Mouse (Mus musculus) splenic B cell, adult 2 months (primary cell): ENCODE measurements around the gene Adam12.

Source experiments
- DNase-seq: peaks from one replicate; pipeline ENCODE4 v3.0.0-alpha.2; 2011; ENCODE audit warnings: low read depth, low spot score
- H3K27me3 ChIP-seq: 2 replicates; pipeline ENCODE4 v1.6.1; 2012; ENCODE audit warnings: mild to moderate bottlenecking, low read length, moderate library complexity, mixed read lengths; ENCODE audit not compliant: control insufficient read depth, poor library complexity, insufficient read depth, severe bottlenecking
- H3K36me3 ChIP-seq: 2 replicates; pipeline ENCODE4 v1.6.1; 2012; ENCODE audit warnings: mild to moderate bottlenecking, low read length, moderate library complexity, mixed read lengths; ENCODE audit not compliant: control insufficient read depth, poor library complexity, insufficient read depth, severe bottlenecking

The Adam12 gene

DNA sequence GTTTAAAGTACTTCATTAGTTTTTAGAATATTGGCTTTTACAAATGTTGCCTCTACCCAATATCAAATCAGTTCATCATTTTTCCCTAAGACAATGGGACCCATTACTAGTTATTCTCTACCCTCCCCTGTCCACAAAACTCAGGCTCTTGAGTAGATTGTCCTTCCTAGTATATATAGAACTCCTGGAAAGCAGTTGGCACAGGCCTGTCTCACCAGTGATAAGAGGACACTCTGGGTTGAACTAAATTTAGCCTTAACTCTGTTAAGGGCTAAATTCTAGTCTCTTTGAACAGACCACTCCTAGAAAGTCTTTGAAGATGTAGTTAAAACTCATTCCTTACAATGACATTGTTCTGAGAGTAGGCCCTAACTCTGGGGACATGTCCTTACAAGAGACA, 241.0 kb downstream of the Adam12 start:
- no peak for DNase-seq
- H3K27me3 ChIP-seq, result no peaks in the 10 kb centered on the region
- no peaks in the 10 kb centered on the region for H3K36me3 ChIP-seq

DNA sequence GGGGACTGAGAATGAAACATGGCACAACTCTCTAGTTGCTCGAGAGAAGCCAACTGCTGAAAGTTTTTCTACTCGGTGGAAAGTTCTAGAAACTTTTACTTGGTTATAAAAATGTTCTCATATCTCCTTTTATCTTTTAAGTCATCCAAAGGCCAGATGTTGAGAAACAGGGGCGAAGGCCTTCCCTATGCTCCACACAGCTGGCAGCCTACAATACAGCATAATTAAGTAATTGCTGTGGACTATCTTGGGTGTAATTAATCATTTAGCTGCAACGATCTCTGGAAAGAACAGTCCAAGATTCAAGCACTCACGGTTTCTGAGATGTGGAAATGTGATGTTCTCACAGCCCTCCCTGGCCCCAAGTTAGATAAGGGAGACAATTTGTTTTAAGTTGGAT, 243.6 kb downstream of the Adam12 start:
- Histone ChIP-seq H3K36me3 (no peaks in the 10 kb centered on the region), H3K27me3 (no peaks in the 10 kb centered on the region)
- no peak for DNase-seq

DNA sequence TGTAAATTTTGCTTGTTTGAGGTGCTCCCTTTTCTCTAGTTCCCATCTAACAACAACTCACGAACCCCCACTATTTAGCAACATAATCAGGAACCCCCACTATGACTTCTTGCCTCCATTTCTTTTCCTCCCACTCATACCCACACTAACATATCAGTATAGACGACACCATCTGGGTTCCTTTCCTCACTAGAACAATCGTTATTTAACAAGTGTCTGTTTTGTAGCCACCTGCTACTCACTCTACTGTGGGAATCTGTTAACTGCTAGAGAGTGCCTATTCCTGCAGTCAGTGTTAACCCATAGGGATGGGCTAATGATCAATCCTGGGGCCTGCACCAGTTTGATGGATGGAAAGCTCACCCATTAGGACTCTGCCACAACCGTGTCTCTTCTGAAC, 245.7 kb downstream of the Adam12 start:
- H3K27me3 ChIP-seq, result no peaks in the 10 kb centered on the region
- DNase-seq, result no peak
- no peaks in the 10 kb centered on the region for H3K36me3 ChIP-seq

DNA sequence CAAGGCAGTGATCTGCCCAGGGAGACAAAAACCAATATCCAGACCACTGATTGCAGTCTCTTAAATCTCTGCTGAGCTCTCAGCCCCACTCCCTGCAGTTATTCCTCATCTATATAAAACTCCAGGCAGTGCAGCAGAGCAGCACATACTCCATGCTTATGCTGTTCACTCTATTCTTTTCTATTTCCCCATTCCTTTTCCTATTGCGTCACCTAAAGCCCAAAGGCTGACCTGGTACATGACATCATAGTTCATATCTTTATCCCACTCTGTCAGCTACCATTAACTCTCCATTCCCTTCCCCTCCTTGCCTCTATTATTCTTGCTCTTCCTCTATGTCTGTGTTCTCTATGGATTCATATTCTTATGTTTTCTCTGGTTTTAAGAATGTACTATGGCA, 246.3 kb downstream of the Adam12 start:
- Histone ChIP-seq H3K27me3 (no peaks in the 10 kb centered on the region), H3K36me3 (no peaks in the 10 kb centered on the region)
- DNase-seq, result no peak

DNA sequence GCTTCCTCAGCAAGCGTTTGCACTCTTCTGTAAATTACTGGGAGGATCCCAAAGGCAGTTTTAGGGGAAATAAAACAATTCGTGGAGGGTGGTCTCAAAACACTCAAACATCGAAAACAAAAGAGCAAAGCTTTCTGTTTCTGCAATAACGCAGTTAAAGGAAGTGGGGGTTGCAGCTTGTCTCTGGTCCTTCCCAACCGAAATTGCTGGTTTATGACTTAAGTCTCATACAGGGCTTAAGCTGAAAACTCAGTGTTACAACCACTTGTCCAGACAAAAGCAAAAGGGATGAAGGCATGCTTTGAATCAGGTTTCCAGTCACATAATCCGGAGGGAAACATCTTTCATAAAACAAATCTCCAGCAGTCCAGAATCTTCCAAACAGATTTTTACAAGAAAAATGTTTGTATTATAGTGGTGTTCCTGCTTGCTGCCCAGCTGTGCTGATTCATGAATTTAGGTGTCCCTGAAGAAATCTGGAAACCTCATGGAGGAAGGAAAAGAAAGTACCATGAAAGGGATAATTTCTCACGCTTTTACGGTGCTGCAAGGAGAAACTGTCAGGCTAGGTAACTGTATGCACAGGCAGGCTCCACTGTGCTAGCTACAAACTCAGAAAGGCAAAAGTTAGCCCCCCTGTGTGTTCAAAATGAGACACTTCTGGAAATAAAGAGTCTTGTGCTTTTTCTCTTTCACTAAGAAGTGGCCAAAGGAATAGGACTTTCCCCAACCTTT, 255.4 kb downstream of the Adam12 start:
- no peaks in the 10 kb centered on the region for H3K27me3 ChIP-seq
- DNase-seq, result no peak
- H3K36me3 ChIP-seq, result no peaks in the 10 kb centered on the region

DNA sequence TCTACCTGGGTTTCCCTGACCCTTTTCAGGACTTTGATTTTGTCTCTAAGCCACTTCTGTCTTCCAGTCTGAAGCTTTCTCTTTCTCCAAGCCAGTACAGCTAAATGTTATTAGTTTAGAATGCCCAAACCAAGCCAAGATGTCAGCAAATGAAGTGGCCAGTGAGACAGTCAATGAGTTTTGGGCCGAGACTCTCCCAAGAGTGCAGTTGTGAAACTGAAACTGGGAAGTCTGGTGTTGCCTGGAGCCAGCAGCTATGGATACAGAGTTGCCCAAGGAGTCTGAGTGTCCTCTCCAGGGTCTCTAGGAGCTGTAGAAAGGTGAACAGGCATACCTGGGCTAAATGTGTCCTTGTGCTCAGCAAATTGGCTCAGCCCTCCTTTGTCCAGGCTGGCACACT, 260.9 kb downstream of the Adam12 start:
- H3K27me3 ChIP-seq, result no peaks in the 10 kb centered on the region
- no peak for DNase-seq
- H3K36me3 ChIP-seq, result no peaks in the 10 kb centered on the region

DNA sequence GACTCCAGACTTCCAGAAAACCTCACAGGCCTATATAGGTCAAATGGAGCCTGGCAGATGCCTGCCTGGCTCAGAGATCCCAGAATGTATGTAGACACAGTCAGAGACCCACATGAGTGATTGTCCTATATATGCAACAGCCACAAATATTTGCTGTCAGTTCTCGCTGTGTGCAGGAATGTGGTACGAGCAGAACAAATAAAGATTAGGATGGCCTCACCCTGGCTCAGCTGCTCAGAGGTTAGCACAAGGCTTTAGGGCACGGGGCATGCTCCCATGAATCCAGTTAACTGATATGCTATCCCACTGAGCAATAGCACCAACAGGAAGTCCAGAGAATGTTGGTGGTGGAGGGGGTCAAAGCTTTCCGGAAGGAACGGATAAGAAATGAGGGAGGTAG, 261.5 kb downstream of the Adam12 start:
- DNase-seq, result no peak
- H3K27me3 ChIP-seq, result no peaks in the 10 kb centered on the region
- H3K36me3 ChIP-seq, result no peaks in the 10 kb centered on the region

DNA sequence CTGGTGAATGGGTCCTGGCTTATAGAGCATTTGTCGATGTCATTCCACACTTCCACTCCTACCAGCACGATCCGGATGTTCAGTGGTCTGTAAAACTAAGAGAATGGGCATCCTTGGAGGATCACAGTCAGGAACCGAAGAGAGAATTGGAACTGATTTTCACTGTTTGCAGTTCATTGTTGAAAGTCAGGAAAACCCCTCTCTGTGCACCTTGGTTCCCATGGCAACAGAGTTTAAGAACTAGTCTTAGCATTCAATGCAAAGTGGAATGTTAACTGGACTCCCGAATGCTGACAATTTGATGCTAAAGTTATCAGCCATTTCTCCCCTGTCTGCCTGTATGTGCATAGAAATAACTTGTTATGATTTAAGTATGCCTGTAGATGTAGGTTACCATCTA, 264.0 kb downstream of the Adam12 start:
- H3K27me3 ChIP-seq, result no peaks in the 10 kb centered on the region
- no peaks in the 10 kb centered on the region for H3K36me3 ChIP-seq
- DNase-seq, result no peak

DNA sequence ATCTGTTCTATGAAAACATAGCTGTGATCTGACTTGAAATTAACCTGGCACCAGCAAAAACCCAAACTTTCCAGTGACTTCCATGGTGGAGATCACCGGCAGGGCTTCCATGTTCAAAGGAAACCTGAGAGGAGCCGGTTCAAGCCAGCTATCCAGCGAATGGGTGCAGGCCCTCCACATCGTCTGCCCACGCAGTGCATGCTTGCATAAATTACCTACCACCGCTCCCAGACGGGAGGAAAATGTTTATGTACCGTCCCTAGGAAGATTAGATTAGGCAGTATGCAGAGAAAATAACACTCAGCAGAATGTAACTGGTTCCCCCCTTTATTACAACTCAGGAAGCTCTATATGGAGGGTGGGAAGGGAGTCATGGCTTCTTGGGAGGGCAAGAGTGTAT, 268.4 kb downstream of the Adam12 start:
- Histone ChIP-seq H3K27me3 (no peaks in the 10 kb centered on the region), H3K36me3 (no peaks in the 10 kb centered on the region)
- no peak for DNase-seq

DNA sequence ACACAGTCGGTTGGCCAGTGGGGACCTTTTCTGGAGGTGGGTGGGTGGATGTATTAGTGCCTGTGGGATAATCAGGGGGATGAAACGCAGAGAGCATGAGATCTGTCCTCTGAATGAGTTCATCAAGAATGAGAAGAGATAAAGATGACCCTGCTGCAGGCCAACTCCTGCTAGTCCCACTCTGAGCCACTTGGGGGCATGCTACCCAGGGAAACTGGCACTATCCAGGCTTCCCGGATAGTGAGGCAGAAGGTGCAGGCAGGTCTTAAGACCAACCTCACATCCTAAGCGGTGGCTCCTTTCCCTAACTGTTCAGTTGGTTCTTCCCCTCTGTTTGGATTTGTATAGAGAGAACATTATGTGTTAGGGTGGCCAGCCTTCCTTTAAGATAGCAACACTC, 272.7 kb downstream of the Adam12 start:
- Histone ChIP-seq H3K27me3 (no peaks in the 10 kb centered on the region), H3K36me3 (no peaks in the 10 kb centered on the region)
- DNase-seq, result no peak

DNA sequence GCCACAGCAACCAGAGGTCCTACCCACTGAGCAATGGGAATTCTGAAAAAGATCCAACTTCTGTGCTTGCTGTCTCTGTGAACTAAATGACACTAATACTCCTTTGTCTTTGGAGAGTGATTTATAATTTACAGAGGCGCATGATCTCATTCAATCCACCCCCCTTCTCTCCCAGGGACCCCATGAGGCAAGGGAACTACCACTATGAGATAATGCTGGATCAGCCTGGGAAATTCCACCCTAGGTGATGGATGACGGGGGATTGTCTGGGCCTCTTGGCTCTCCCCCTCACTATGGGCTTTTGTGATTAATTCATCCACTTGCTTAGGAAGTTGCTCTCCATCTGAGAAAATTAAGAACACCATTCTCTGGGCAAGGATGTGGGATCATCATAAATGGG, 274.1 kb downstream of the Adam12 start:
- no peak for DNase-seq
- Histone ChIP-seq H3K27me3 (no peaks in the 10 kb centered on the region), H3K36me3 (no peaks in the 10 kb centered on the region)

DNA sequence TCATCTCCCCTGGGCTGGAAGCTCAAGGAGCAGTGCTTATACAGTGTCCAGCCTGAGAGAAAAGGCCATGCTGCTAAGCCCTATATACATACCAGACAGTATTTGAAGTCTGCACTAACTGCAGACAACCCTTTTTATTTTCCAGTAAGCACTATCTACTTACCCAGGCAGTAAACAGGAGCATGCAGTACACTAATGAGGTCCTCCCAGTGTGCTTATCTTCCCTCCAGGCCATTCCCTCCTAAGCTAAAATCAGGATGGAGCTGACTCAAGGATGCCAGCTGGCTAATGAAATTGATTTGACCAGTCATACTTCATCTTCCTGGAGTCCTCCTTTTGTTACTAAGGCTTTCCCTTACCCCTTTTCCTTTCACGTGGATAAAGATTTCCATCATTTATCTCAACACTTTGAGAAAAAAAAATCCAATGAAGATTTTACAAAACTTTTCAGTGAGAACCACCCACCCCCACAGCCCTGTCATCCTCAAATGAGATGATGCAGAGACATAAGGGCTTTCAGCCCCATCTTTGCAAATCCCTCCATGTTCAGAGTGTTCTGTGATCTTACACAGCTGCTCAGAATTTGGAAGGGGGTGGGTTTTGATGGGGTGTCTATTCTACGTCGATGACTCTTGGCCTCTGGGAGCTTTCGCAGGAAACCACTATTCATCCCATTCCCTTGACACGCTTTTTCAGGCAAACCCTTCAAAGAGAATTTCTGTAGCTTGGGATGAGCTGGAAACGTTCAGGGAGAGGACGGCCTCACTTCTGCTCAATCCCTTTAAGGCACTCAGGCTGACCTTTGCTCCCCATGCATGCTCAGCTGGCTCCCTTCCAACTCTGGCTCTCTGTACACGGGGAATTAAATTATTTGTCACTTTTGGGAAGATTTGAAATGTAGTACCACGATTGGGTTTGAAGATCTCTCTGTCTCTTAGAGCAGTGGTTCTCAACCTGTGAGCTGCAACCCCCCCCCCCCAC, 277.5 kb downstream of the Adam12 start:
- no peak for DNase-seq
- H3K27me3 ChIP-seq, result no peaks in the 10 kb centered on the region
- no peaks in the 10 kb centered on the region for H3K36me3 ChIP-seq

DNA sequence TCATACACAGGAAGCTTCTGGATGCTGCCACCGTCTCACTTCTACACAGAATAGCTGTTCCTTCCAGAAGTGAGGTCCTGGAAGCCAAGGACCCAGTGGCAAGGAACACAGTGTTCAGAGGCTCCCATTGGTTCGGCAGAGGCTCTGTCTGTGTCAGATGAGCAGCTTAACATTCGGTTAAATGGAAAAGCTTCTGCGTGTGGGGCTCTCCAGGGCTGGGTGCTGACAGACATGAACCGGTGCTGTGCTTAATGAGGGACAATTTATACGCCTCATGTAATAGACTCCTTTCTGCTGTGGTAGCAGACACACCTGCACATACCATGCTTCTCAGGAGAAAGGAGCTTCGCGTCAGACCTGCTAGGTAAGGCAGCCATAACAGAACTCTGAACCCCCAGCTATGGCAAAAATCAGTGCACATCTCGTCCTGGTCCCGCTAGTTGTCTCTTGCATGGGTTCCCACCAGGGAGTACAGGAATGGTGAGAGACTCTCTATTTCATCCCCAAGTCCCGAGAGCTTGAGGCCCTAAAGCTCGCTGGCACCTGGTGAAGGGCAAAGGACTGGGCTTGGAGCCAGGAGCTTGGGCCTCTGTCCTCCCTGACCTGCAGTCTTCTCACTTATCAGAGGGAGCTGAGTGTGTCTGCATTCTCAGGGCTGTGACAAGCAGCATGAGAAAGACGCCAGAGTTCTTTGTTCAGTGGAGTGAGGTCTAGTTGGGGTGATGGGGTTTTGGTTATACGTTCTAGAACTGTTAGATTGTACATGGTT, 280.0 kb downstream of the Adam12 start:
- Histone ChIP-seq H3K27me3 (no peaks in the 10 kb centered on the region), H3K36me3 (no peaks in the 10 kb centered on the region)
- no peak for DNase-seq

DNA sequence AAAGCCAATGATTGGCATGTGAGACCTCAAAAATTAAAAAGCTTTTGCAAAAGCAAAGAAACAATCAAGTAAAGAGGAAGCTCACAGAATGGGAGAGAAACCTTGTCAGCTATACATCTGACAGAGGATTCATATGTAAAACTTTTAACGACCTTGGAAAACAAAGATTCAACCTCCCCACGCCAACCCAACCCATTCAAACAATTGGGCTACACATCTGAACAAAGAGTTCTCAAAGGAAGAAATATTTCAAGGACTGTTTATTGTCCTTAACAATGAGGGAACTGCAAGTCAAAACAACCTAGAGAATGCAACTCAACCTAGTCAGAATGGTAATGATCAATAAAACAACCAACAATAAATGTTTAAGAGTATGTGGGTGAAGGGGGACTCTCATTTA, 284.6 kb downstream of the Adam12 start:
- DNase-seq, result no peak
- H3K36me3 ChIP-seq, result no peaks in the 10 kb centered on the region

More for the DNA sequence above, 284.6 kb downstream of the Adam12 start:
- no peaks in the 10 kb centered on the region for H3K27me3 ChIP-seq
